Mouse (Mus musculus) olfactory bulb, adult 2 months (tissue): ENCODE measurements around the gene Gsk3a.

Experiments used
- CTCF ChIP-seq: fragments of 200-500 bp; IDR thresholded peaks from 2 replicates; pipeline ENCODE4 v1.5.1; 2012; ENCODE audit warnings: low read depth, mild to moderate bottlenecking, low read length, moderate library complexity; ENCODE audit not compliant: insufficient read depth
- POLR2A ChIP-seq: fragments of 200-500 bp; IDR thresholded peaks from 2 replicates; pipeline ENCODE4 v1.6.1; 2012; ENCODE audit warnings: mild to moderate bottlenecking, low read depth, low read length, moderate library complexity; ENCODE audit not compliant: insufficient read depth

DNA sequence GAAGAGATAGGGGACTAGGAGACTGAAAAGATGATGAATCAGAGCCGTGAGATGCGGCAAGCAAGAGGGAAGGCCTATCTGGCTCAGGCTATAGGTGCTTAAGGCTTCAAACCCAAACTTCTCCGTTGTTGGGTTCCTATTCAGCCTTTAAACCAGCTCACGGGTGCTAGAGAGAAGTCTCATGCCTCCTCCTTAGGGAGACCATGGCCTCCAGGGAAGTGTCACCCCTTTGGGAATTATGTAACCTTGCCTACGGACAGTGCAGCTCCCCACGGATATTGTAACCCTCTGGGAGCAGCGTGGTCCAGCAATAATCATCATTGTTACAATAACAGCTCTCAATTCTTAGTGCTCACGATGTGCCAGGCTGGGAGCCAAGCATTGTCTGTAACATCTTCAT, 14.2 kb upstream of the Gsk3a start:
- no peak for TF ChIP-seq CTCF
- TF ChIP-seq POLR2A, result no peak
